Mouse (Mus musculus): ENCODE data around the gene Swsap1. TPM values are rescaled to one million over a fixed set of nuclear protein-coding genes. Genes with fewer than 3 reads are reported as not detected.

Gene Swsap1
- polyA plus RNA-seq, 1 experiment from 2014 or later = 6.2 TPM

DNA sequence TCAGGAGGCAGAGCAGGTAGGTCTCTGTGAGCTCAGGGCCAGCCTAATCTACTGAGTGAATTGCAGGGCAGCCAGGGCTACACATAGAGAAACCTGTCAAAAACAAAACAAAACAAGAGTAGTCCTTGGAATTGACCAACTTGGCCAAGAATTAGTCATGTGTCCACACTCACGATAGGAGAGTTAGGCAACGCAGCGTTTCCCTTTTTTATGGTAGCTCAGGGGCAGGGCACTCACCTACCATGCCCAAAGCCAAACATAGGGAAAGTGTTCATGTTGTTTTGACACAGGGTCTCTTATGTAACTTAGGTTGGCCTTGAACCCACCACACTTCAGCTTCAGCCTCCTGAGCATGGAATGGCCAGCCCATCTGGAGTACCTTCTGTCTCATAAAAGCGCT, 13.7 kb downstream of the Swsap1 start:
- no peak overlapping the region for H3K9ac ChIP-seq (ENCODE audit: low read length)
- H3K36me3 ChIP-seq (ENCODE audit: control insufficient read depth, insufficient read depth, low read length) = no peaks in the 10 kb centered on the region
- H3K27ac ChIP-seq (ENCODE audit: low read length) = no peak overlapping the region
- 84% methylated on average over 4 of the region's 4 CpGs for WGBS
- no peaks in the 10 kb centered on the region for H3K9me3 ChIP-seq (ENCODE audit: control insufficient read depth, low read length)
- no peaks in the 10 kb centered on the region for H3K4me1 ChIP-seq (replicated peaks; ENCODE audit: control insufficient read depth, insufficient read depth, low read length)
- no peaks in the 10 kb centered on the region for H3K27me3 ChIP-seq (ENCODE audit: control insufficient read depth, insufficient read depth, low read depth, low read length)
- no peak overlapping the region for H3K4me3 ChIP-seq (ENCODE audit: low read length)
- no peak for ATAC-seq (ENCODE audit: low read depth)
- H3K4me2 ChIP-seq (ENCODE audit: low read depth, low read length) = no peak overlapping the region

DNA sequence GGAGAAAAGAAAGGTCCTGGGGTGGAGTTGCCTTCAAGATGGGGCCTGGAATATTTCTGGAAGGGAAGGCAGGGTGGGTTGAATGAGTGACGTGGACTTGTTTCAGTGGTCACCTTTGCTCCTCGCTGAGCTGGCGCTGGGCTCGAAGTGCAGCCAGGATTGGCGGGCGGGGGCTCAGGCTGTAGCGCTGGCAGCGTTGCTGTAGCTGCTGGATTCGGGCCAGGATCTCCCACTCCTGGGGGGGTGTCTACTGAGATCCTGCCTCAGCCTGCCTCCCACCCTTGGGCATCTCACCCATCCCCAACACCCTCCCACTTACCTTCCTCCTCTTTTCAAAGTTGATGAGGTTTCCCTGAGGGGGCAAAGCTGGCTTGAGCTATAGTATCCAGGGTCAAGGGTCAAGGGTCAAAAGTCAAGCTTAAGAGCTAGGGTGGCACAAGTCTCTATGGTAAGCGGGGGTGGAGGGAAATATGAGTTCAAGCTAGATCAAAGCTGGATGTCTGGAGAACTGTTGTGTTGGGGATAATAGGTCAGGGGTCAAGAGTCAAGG, 21.1 kb downstream of the Swsap1 start:
- H3K9ac ChIP-seq (ENCODE audit: low read length) = no peak overlapping the region
- H3K36me3 ChIP-seq (ENCODE audit: control insufficient read depth, insufficient read depth, low read length) = no peaks in the 10 kb centered on the region
- no peak overlapping the region for H3K4me2 ChIP-seq (ENCODE audit: low read depth, low read length)
- H3K4me1 ChIP-seq (replicated peaks; ENCODE audit: control insufficient read depth, insufficient read depth, low read length) = no peaks in the 10 kb centered on the region
- no peak overlapping the region for H3K27ac ChIP-seq (ENCODE audit: low read length)
- no peaks in the 10 kb centered on the region for H3K9me3 ChIP-seq (ENCODE audit: control insufficient read depth, low read length)
- ATAC-seq (ENCODE audit: low read depth) = no peak
- no peaks in the 10 kb centered on the region for H3K27me3 ChIP-seq (ENCODE audit: control insufficient read depth, insufficient read depth, low read depth, low read length)
- H3K4me3 ChIP-seq (ENCODE audit: low read length) = no peak overlapping the region
- 74% methylated on average over 10 of the region's 10 CpGs for WGBS

DNA sequence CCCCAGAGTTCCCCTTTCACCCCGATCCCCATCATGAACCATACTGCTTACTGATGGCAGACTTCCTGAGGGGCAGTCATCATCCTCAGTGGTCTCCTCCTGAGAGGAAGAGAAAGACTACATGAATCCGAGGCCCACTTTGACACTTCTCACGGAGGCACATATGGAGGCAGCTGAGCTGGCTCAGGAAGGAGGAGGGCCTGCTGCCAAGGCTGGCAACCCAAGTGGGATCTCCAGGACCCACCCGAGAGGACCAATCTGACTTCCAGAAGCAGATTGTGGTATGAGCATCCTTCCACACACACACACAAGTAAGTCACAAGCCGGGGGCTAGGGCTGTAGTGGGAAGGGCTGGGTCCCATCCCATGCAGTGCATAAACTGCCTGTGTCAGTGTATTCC, 21.8 kb downstream of the Swsap1 start:
- no peaks in the 10 kb centered on the region for H3K4me1 ChIP-seq (replicated peaks; ENCODE audit: control insufficient read depth, insufficient read depth, low read length)
- H3K36me3 ChIP-seq (ENCODE audit: control insufficient read depth, insufficient read depth, low read length) = no peaks in the 10 kb centered on the region

DNA sequence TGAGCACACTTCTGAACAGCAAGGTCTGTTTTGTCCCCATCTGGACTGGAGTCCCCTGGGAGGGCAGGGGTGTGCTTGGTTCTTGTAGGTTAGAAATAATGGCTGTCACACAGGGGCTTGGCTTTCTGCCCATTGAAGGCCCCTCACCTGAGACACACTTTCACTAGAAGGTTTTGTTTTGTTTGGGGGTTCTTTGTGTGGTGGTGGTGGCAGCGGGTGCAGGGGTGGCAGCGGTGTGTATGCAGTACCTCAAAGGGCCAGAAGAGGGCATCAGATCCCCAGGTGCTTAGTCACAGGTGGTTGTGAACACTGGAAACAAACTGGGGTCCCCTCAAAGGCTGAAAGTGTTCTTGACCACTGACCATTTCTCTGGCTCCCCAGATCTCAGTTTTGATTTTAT, 22.4 kb downstream of the Swsap1 start:
- H3K27ac ChIP-seq (ENCODE audit: low read length) = no peak overlapping the region
- WGBS = 12% methylated on average over 2 of the region's 2 CpGs
- H3K4me1 ChIP-seq (replicated peaks; ENCODE audit: control insufficient read depth, insufficient read depth, low read length) = no peaks in the 10 kb centered on the region
- no peaks in the 10 kb centered on the region for H3K36me3 ChIP-seq (ENCODE audit: control insufficient read depth, insufficient read depth, low read length)
- H3K4me2 ChIP-seq (ENCODE audit: low read depth, low read length) = no peak overlapping the region
- no peak overlapping the region for H3K9ac ChIP-seq (ENCODE audit: low read length)
- no peaks in the 10 kb centered on the region for H3K9me3 ChIP-seq (ENCODE audit: control insufficient read depth, low read length)
- H3K4me3 ChIP-seq (ENCODE audit: low read length) = no peak overlapping the region
- ATAC-seq (ENCODE audit: low read depth) = no peak
- H3K27me3 ChIP-seq (ENCODE audit: control insufficient read depth, insufficient read depth, low read depth, low read length) = no peaks in the 10 kb centered on the region

More for the DNA sequence above, 21.8 kb downstream of the Swsap1 start:
- WGBS = 80% methylated on average over 5 of the region's 5 CpGs
- Histone ChIP-seq H3K4me2 (ENCODE audit: low read depth, low read length) (no peak overlapping the region), H3K27me3 (ENCODE audit: control insufficient read depth, insufficient read depth, low read depth, low read length) (no peaks in the 10 kb centered on the region), H3K9me3 (ENCODE audit: control insufficient read depth, low read length) (no peaks in the 10 kb centered on the region), H3K27ac (ENCODE audit: low read length) (no peak overlapping the region), H3K4me3 (ENCODE audit: low read length) (no peak overlapping the region), H3K9ac (ENCODE audit: low read length) (no peak overlapping the region)
- ATAC-seq (ENCODE audit: low read depth) = no peak

DNA sequence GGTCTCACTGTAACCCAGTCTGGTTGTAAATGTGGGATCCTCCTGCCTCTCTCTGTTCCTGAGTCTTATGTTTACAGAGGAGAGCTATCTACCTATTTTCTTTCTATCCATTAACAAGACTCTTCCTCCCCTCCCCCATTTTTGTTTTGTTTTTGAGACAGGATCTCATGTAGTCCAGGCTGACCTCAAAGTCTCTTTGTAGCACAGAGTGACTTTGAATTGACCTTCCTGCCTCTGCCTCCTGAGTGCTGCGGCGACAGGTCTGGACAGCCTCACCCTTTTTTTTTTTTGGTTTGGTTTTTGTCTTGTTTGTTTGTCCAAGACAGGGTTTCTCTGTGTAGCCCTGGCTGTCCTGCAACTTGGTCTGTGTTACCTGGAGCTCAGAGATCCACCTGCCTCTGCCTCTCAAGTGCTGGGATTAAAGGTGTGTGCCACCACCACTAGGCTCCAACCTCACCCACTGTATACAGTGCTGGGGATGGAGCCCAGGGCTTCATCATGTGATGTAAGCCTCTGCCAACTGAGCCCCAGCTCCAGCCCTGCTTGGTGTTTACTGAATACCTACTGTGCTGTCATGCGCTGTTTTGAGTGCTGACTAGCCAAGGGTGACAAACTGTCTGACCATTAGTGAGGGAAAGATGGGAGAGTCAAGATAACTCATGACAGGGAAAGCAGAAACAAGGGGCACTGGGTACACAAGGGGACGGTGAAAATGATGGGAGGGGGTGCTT, 23.0 kb downstream of the Swsap1 start:
- no peak for ATAC-seq (ENCODE audit: low read depth)
- no peak overlapping the region for H3K9ac ChIP-seq (ENCODE audit: low read length)
- H3K36me3 ChIP-seq (ENCODE audit: control insufficient read depth, insufficient read depth, low read length) = no peaks in the 10 kb centered on the region
- no peaks in the 10 kb centered on the region for H3K4me1 ChIP-seq (replicated peaks; ENCODE audit: control insufficient read depth, insufficient read depth, low read length)
- no peaks in the 10 kb centered on the region for H3K9me3 ChIP-seq (ENCODE audit: control insufficient read depth, low read length)
- 80% methylated on average over 4 of the region's 4 CpGs for WGBS
- H3K4me2 ChIP-seq (ENCODE audit: low read depth, low read length) = no peak overlapping the region
- no peaks in the 10 kb centered on the region for H3K27me3 ChIP-seq (ENCODE audit: control insufficient read depth, insufficient read depth, low read depth, low read length)
- H3K4me3 ChIP-seq (ENCODE audit: low read length) = no peak overlapping the region
- H3K27ac ChIP-seq (ENCODE audit: low read length) = no peak overlapping the region

DNA sequence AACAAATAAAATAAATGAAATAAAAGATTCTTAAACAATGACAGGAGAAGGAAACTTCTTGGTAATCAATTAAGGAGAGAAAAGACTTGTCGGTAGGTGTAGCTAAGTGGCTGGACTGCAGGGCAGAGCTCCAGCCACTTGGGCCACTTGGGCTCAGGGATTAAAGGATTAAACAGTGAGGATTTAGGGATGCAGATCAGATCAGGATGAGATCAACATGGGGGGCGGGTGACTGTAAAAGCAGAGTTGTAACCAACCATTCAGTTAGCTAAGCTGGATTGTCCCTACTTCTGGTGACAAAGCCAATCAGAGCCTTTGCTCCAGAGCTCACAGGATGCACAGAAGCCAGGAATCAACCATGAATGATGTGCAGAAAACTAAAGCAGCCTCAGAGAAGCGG, 28.4 kb downstream of the Swsap1 start:
- Histone ChIP-seq H3K27ac (ENCODE audit: low read length) (no peak overlapping the region), H3K36me3 (ENCODE audit: control insufficient read depth, insufficient read depth, low read length) (no peaks in the 10 kb centered on the region), H3K9me3 (ENCODE audit: control insufficient read depth, low read length) (no peaks in the 10 kb centered on the region), H3K9ac (ENCODE audit: low read length) (no peak overlapping the region), H3K4me2 (ENCODE audit: low read depth, low read length) (no peak overlapping the region), H3K4me3 (ENCODE audit: low read length) (no peak overlapping the region), H3K27me3 (ENCODE audit: control insufficient read depth, insufficient read depth, low read depth, low read length) (peaks cover 18% of the 10 kb centered on the region), H3K4me1 (replicated peaks; ENCODE audit: control insufficient read depth, insufficient read depth, low read length) (peaks cover 7% of the 10 kb centered on the region)
- ATAC-seq (ENCODE audit: low read depth) = no peak
- 31% methylated on average over 3 of the region's 3 CpGs for WGBS

DNA sequence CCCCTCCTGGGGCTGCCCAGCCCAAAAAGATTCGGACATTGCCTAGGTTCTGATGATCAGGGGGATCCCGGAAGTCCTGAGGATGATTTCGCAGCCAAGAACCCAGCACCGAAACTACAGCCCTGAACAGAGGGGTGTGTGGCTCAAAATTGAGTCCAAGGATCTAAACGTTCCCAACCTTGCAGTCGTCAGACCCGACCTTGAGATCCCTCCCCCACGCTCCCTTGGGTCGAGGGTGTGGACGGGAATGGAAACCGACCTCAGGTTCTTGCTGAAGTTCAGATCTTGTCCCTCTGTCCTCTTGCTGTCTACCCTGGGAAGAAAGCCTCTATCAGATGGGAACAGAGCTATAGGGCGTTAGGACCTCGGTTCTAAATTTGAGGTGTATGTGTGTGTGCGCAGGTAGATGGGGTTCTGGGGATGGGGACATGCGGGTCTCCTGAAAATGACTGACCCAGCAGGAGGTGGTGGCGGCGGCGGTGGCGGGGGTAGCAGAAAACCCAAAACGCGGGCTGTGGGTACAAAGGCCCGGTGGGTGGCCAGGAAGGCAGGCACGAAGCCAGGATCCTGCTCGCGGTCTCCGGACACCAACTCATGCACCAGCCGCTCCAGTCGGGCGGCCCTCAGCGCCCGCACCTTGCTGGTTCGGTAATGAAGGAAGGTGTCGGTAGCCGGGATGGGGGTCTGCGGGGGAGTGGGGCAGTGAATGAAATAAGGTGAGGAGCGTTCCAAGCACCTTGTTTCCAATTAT, 32.2 kb downstream of the Swsap1 start:
- ATAC-seq (ENCODE audit: low read depth) = no peak
- peak overlapping the region; percentile 77 for H3K4me2 ChIP-seq (ENCODE audit: low read depth, low read length)
- peak overlapping the region; percentile 56 for H3K4me3 ChIP-seq (ENCODE audit: low read length)
- WGBS = 9% methylated on average over 36 of the region's 36 CpGs
- no peak overlapping the region for H3K9ac ChIP-seq (ENCODE audit: low read length)
- peaks cover 7% of the 10 kb centered on the region for H3K4me1 ChIP-seq (replicated peaks; ENCODE audit: control insufficient read depth, insufficient read depth, low read length)
- H3K36me3 ChIP-seq (ENCODE audit: control insufficient read depth, insufficient read depth, low read length) = no peaks in the 10 kb centered on the region
- H3K27me3 ChIP-seq (ENCODE audit: control insufficient read depth, insufficient read depth, low read depth, low read length) = peaks cover 51% of the 10 kb centered on the region
- no peak overlapping the region for H3K27ac ChIP-seq (ENCODE audit: low read length)
- H3K9me3 ChIP-seq (ENCODE audit: control insufficient read depth, low read length) = no peaks in the 10 kb centered on the region

DNA sequence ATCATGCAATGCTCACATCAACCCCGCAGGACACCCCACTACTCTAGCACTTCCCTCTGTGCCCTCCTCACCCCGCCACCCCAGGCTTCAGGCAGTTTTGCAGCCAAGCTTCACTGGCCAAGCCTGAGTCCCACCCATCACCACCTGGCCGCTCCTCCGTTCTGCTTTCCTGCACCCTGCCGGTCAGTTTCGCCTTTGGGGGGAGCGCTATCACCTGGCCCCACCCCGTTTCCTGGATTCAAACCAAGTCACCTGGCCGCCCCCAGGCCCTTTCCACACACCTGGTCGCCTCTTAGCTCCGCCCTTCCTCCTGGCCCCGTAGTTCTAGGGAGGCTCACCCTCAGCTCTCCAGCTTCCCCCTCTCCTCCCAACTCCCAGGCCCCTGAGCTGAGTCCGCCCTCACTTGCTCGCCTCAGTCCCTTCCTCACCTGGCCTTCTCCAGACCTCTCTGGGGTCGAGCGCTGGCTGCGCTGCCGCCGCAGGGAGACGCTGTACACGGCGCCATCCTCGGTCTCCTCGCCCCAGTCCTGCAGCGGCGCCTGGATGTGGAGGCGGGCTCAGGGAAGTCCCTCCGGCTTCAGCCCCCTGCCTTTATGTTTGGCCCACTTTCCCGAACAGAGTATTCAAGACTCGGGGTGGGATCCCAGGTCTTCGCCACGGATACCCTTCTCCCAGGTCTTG, 33.0 kb downstream of the Swsap1 start:
- peaks cover 7% of the 10 kb centered on the region for H3K4me1 ChIP-seq (replicated peaks; ENCODE audit: control insufficient read depth, insufficient read depth, low read length)
- ATAC-seq (ENCODE audit: low read depth) = peak; percentile 63
- peak overlapping the region; percentile 77 for H3K4me2 ChIP-seq (ENCODE audit: low read depth, low read length)
- H3K27ac ChIP-seq (ENCODE audit: low read length) = no peak overlapping the region
- no peaks in the 10 kb centered on the region for H3K9me3 ChIP-seq (ENCODE audit: control insufficient read depth, low read length)
- no peaks in the 10 kb centered on the region for H3K36me3 ChIP-seq (ENCODE audit: control insufficient read depth, insufficient read depth, low read length)
- H3K9ac ChIP-seq (ENCODE audit: low read length) = peak overlapping the region; percentile 54
- under 1% methylated on average over 32 of the region's 32 CpGs for WGBS
- peak overlapping the region; percentile 56 for H3K4me3 ChIP-seq (ENCODE audit: low read length)
- H3K27me3 ChIP-seq (ENCODE audit: control insufficient read depth, insufficient read depth, low read depth, low read length) = peaks cover 51% of the 10 kb centered on the region

Measured in lung, embryonic 16.5 days (tissue).